Mouse (Mus musculus) forebrain, embryonic 10.5 days (tissue): ENCODE measurements around the gene Prkch. TPM values are rescaled to one million over a fixed set of nuclear protein-coding genes. Genes with fewer than 3 reads are reported as not detected.

Experiments used
- DNase-seq: peaks from one replicate; pipeline ENCODE4 v3.0.0-alpha.2; 2017; ENCODE audit warnings: low spot score; ENCODE audit errors: extremely low spot score
- H3K27ac ChIP-seq: fragments of 300-500 bp; sonication (generic); 2 replicates; pipeline ENCODE4 v1.5.1; 2016; ENCODE audit warnings: mild to moderate bottlenecking
- H3K27me3 ChIP-seq: fragments of 300-500 bp; sonication (generic); 2 replicates; pipeline ENCODE4 v1.6.1; 2016; ENCODE audit warnings: mild to moderate bottlenecking; ENCODE audit not compliant: poor library complexity, severe bottlenecking
- H3K36me3 ChIP-seq: fragments of 300-500 bp; sonication (generic); replicated peaks from 2 replicates; pipeline ENCODE4 v1.6.1; 2016; ENCODE audit warnings: mild to moderate bottlenecking, moderate library complexity
- H3K4me1 ChIP-seq: fragments of 300-500 bp; sonication (generic); 2 replicates; pipeline ENCODE4 v1.6.1; 2016
- H3K4me3 ChIP-seq: fragments of 300-500 bp; sonication (generic); 2 replicates; pipeline ENCODE4 v1.5.1; 2016; ENCODE audit warnings: mild to moderate bottlenecking, moderate library complexity
- H3K9me3 ChIP-seq: fragments of 300-500 bp; sonication (generic); 2 replicates; pipeline ENCODE4 v1.6.1; 2016; ENCODE audit warnings: mild to moderate bottlenecking, moderate library complexity
- WGBS: fragments of 180-500 bp; shearing (Covaris S2); methylation state at CpG from one replicate; pipeline ENCODE4 v1.1.7; 2016; 5-methylcytosine and 5-hydroxymethylcytosine counted together
- polyA plus RNA-seq: library from polyadenylated mRNA; unstranded; fragments of >200 nt; fragmentation: Nextera tagmentation; extraction: Ambion mirVana; gene quantifications from 2 replicates; pipeline ENCODE4 v1.2.1, GENCODE M21; 2016

The Prkch gene
- polyA plus RNA-seq, 1 experiment from 2014 or later = 3.8 TPM

DNA sequence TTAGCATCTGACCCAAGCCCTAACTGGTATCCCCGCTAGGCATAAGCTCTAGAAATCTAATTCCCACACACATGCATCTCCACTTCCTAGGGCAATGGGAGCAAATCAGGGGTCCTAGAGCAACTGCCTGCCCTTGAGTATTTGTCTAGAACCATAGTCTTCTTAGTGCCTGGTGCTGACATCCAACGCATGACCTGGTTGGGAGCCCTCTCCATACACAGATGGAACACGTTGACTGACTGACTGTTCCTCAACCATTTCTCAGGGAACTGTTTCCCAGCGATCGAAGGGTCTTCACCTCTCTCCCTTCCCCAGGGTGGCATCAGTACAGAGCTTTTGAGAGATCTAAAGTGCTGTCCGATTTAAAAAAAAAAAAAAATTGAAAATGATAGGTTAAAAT lies 227.6 kb downstream of the Prkch start:
- Histone ChIP-seq H3K4me1 (peaks cover 5% of the 10 kb centered on the region; the same call in 1 of the 2 replicates), H3K4me3 (no peak overlapping the region), H3K27ac (no peak overlapping the region), H3K36me3 (no peaks in the 10 kb centered on the region), H3K27me3 (no peaks in the 10 kb centered on the region), H3K9me3 (no peaks in the 10 kb centered on the region)
- WGBS = 93% methylated on average over 6 of the region's 6 CpGs
- DNase-seq = no peak

DNA sequence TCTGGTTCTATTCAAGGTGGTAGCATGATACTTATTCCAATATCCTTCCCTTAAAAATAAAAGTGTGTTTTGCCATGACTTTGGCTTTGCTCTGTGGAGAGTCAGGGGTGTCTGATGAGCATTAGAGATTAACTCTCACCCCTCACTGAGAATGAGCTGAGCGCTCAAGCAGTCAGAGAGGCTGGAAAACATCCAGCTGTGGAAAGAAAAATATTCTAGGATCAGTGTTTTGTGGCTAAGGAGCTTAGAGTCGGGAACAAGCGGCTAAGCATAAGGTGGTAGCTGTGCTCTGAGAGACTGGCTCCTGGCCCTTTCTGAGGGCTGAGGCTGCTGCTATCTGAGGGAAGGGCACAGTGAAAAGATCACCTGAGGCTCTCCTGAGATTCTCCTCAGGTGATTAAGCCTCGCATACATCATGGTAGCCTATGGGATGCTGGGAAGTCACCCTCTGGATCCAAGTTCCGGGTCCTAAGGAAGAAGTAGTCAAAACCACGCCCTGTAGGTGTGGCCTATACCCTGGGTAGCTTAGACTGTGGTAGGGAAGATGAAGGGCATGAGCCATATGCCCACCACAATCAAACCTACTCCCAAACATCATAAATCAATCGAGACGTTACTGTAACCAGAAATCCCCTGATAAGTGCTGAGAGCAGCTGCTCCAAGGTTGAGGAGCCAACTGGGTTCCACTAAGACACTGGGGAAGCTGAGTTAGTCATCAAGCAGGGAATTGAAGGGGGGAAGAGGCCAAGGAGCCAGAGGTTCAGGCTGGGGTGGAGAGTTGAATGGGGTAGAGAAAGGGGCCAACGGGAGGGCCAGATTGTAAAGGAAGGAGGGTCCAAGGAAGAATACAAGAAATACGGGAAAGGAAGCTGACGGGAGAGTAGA lies 228.7 kb downstream of the Prkch start:
- H3K4me3 ChIP-seq = no peak overlapping the region
- DNase-seq = no peak
- peaks cover 5% of the 10 kb centered on the region; the same call in 1 of the 2 replicates for H3K4me1 ChIP-seq
- 78% methylated on average over 11 of the region's 11 CpGs for WGBS
- no peak overlapping the region for H3K27ac ChIP-seq
- H3K9me3 ChIP-seq = no peaks in the 10 kb centered on the region
- no peaks in the 10 kb centered on the region for H3K36me3 ChIP-seq
- H3K27me3 ChIP-seq = no peaks in the 10 kb centered on the region

DNA sequence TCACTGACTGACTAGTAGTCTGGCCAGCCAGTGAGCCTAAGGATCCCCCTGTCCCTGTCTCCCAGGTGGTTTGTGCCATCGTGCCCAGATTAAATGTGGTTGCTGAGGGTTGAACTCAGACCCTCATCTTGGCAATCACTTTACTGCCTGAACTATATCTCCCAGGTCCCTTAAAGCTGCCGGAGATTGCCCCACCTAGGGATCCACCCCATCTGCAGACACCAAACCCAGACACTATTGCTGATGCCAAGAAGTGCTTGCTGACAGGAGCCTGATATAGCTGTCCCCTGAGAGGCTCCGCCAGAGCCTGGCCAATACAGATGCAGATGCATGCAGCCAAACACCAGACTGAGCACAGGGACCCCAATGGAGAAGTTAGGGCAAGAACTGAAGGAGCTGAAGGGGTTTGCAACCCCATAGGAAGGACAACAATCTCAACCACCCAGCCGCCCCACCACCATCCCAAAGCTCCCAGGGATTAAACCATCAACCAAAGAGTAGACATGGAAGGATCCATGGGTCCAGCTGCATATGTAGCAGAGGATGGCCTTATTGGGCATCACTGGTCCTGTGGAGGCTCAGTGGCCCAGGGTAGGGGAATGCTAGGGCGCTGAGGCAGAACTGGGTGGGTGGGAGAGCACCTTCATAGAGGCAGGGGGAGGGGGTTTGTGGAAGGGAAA lies 229.6 kb downstream of the Prkch start:
- no peaks in the 10 kb centered on the region for H3K27me3 ChIP-seq
- H3K4me3 ChIP-seq = no peak overlapping the region
- 87% methylated on average over 5 of the region's 5 CpGs for WGBS
- no peak for DNase-seq
- no peaks in the 10 kb centered on the region for H3K36me3 ChIP-seq
- peaks cover 5% of the 10 kb centered on the region; the same call in 1 of the 2 replicates for H3K4me1 ChIP-seq
- H3K27ac ChIP-seq = no peak overlapping the region
- H3K9me3 ChIP-seq = no peaks in the 10 kb centered on the region

- 78% methylated on average over 2 of the region's 2 CpGs for WGBS
Measured at GRCm38 (mm10) chr12:73814897-73815296, 230.3 kb downstream of the Prkch start.

GRCm38 (mm10) chr12:73815463-73815862 lies 230.9 kb downstream of the Prkch start:
- 78% methylated on average over 4 of the region's 4 CpGs for WGBS

More at GRCm38 (mm10) chr12:73814897-73815296, 230.3 kb downstream of the Prkch start:
- H3K27me3 ChIP-seq = no peaks in the 10 kb centered on the region
- no peaks in the 10 kb centered on the region for H3K36me3 ChIP-seq
- no peak overlapping the region for H3K27ac ChIP-seq
- no peaks in the 10 kb centered on the region for H3K9me3 ChIP-seq
- H3K4me1 ChIP-seq = peaks cover 5% of the 10 kb centered on the region; the same call in 1 of the 2 replicates
- no peak overlapping the region for H3K4me3 ChIP-seq
- DNase-seq = no peak

GRCm38 (mm10) chr12:73815892-73816291 lies 231.3 kb downstream of the Prkch start:
- H3K36me3 ChIP-seq = no peaks in the 10 kb centered on the region
- DNase-seq = no peak
- no peaks in the 10 kb centered on the region for H3K9me3 ChIP-seq
- peaks cover 5% of the 10 kb centered on the region; the same call in 1 of the 2 replicates for H3K4me1 ChIP-seq
- 73% methylated on average over 2 of the region's 2 CpGs for WGBS
- H3K4me3 ChIP-seq = no peak overlapping the region
- no peaks in the 10 kb centered on the region for H3K27me3 ChIP-seq
- H3K27ac ChIP-seq = no peak overlapping the region

More at GRCm38 (mm10) chr12:73815463-73815862, 230.9 kb downstream of the Prkch start:
- no peaks in the 10 kb centered on the region for H3K27me3 ChIP-seq
- H3K4me1 ChIP-seq = peaks cover 5% of the 10 kb centered on the region; the same call in 1 of the 2 replicates
- H3K27ac ChIP-seq = no peak overlapping the region
- H3K9me3 ChIP-seq = no peaks in the 10 kb centered on the region
- no peak overlapping the region for H3K4me3 ChIP-seq
- no peaks in the 10 kb centered on the region for H3K36me3 ChIP-seq
- DNase-seq = no peak

GRCm38 (mm10) chr12:73816866-73817265 lies 232.3 kb downstream of the Prkch start:
- H3K36me3 ChIP-seq = no peaks in the 10 kb centered on the region
- peaks cover 5% of the 10 kb centered on the region; the same call in 1 of the 2 replicates for H3K4me1 ChIP-seq
- H3K4me3 ChIP-seq = no peak overlapping the region
- no peaks in the 10 kb centered on the region for H3K27me3 ChIP-seq
- 86% methylated on average over 1 of the region's 1 CpGs for WGBS
- no peak overlapping the region for H3K27ac ChIP-seq
- no peaks in the 10 kb centered on the region for H3K9me3 ChIP-seq
- DNase-seq = no peak

DNA sequence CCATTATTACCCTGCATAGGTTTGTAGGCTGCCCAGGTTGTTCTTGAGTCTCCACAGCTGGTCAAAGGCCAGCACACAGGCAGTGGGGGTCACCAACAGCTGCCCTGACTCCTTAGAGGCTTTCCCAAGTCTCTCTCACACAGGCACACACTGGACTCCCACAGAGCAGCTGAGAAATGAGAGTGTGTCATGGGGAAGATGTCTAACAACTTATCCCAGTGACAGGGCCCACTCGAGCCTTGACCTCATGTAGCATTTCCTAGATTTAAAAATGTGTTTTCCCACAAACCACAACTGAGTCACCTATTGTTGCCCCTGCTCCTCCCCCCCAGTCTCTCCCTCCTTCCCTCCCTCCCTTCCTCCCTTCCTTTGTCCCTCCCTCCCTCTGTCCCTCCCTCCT lies 234.2 kb downstream of the Prkch start:
- Histone ChIP-seq H3K36me3 (no peaks in the 10 kb centered on the region), H3K27me3 (no peaks in the 10 kb centered on the region), H3K9me3 (no peaks in the 10 kb centered on the region), H3K4me1 (no peaks in the 10 kb centered on the region), H3K27ac (no peak overlapping the region), H3K4me3 (no peak overlapping the region)
- WGBS = 57% methylated on average over 1 of the region's 1 CpGs
- DNase-seq = no peak

DNA sequence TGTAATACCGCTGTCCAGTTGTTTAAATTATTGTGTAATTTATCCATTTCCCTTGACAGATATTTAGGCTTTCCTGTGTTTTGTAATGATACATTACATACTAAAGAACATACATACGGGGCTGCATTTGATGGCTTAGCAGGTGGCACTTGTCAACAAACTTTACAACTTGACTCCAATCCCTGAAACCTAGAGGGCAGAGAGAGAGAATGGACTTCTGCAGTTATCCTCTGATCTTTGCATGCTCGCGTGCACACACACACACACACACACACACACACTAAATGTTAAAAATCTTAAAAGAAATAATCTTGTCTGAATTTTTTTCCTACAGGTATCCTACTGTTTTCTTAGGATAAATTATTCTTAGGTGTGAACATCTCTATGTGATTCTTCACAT lies 236.6 kb downstream of the Prkch start:
- Histone ChIP-seq H3K4me1 (no peaks in the 10 kb centered on the region), H3K9me3 (no peaks in the 10 kb centered on the region), H3K27me3 (no peaks in the 10 kb centered on the region), H3K4me3 (no peak overlapping the region), H3K36me3 (no peaks in the 10 kb centered on the region), H3K27ac (no peak overlapping the region)
- WGBS = 91% methylated on average over 4 of the region's 4 CpGs
- DNase-seq = no peak

GRCm38 (mm10) chr12:73822331-73822730 lies 237.7 kb downstream of the Prkch start:
- H3K4me1 ChIP-seq = no peaks in the 10 kb centered on the region
- WGBS = 88% methylated on average over 12 of the region's 12 CpGs
- no peak overlapping the region for H3K27ac ChIP-seq

GRCm38 (mm10) chr12:73824828-73825227 lies 240.2 kb downstream of the Prkch start:
- no peak for DNase-seq
- Histone ChIP-seq H3K4me3 (no peak overlapping the region), H3K4me1 (no peaks in the 10 kb centered on the region), H3K27me3 (no peaks in the 10 kb centered on the region), H3K27ac (no peak overlapping the region), H3K36me3 (no peaks in the 10 kb centered on the region), H3K9me3 (no peaks in the 10 kb centered on the region)
- WGBS = 77% methylated on average over 1 of the region's 1 CpGs

More at GRCm38 (mm10) chr12:73822331-73822730, 237.7 kb downstream of the Prkch start:
- H3K9me3 ChIP-seq = no peaks in the 10 kb centered on the region
- H3K36me3 ChIP-seq = no peaks in the 10 kb centered on the region
- H3K4me3 ChIP-seq = no peak overlapping the region
- DNase-seq = no peak
- no peaks in the 10 kb centered on the region for H3K27me3 ChIP-seq
